Mouse (Mus musculus) cerebellum, adult 2 months (tissue): ENCODE measurements around the gene Chka. TPM values are rescaled to one million over a fixed set of nuclear protein-coding genes. Genes with fewer than 3 reads are reported as not detected.

Source experiments
- DNase-seq, 2 experiments: peaks; one replicate each; pipeline ENCODE4 v3.0.0; 2021
- H3K27ac ChIP-seq: fragments of 200-500 bp; 2 replicates; pipeline ENCODE4 v1.5.1; 2012; ENCODE audit warnings: low read length, control low read depth, inconsistent platforms; ENCODE audit not compliant: insufficient read depth
- H3K27me3 ChIP-seq: fragments of 200-500 bp; 2 replicates; pipeline ENCODE4 v1.6.1; 2012; ENCODE audit warnings: inconsistent platforms, mild to moderate bottlenecking, low read length, moderate library complexity; ENCODE audit not compliant: control insufficient read depth, insufficient read depth
- H3K4me1 ChIP-seq: fragments of 200-500 bp; 2 replicates; pipeline ENCODE4 v1.6.1; 2011; ENCODE audit warnings: low read length; ENCODE audit not compliant: control insufficient read depth, insufficient read depth
- H3K4me3 ChIP-seq: fragments of 200-500 bp; replicated peaks from 2 replicates; pipeline ENCODE3; 2011; ENCODE audit warnings: mild to moderate bottlenecking, low read depth, low read length, control low read depth; ENCODE audit not compliant: insufficient read depth
- CTCF ChIP-seq: fragments of 200-500 bp; IDR thresholded peaks from 2 replicates; pipeline ENCODE4 v1.5.1; 2011; ENCODE audit warnings: low read depth, mild to moderate bottlenecking, control low read depth, low read length, moderate library complexity, borderline replicate concordance; ENCODE audit not compliant: insufficient read depth
- POLR2A ChIP-seq: fragments of 200-500 bp; IDR thresholded peaks from 2 replicates; pipeline ENCODE4 v1.6.1; 2011; ENCODE audit warnings: low read length, control low read depth, borderline replicate concordance; ENCODE audit not compliant: insufficient read depth
- WGBS: fragments of 180-500 bp; shearing (Covaris S2); methylation state at CpG from one replicate; pipeline ENCODE4 v1.1.7; 2018; 5-methylcytosine and 5-hydroxymethylcytosine counted together
- polyA plus RNA-seq: library from polyadenylated mRNA; depleted of rRNA; stranded (reverse); fragments of >200 nt; gene quantifications from 2 replicates; pipeline ENCODE4 v1.2.3, GENCODE M21; 2012; rRNA removed

The Chka gene
- polyA plus RNA-seq, 1 experiment = 118 TPM

GRCm38 (mm10) chr19:3935032-3935895 is 83.7 kb downstream of the Chka start, which contains the start of gene Unc93b1:
Gene Unc93b1 (plus strand): TSS chr19:3935186.
- Histone ChIP-seq H3K4me1 (peaks cover 17% of the 10 kb centered on the region), H3K27ac (no peak within 1 kb of the TSS), H3K4me3 (peak within 1 kb of the TSS; percentile 53), H3K27me3 (no peaks in the 10 kb centered on the region)
- WGBS = 22% methylated on average over 41 of the region's 42 CpGs
- no peak for TF ChIP-seq POLR2A
- TF ChIP-seq CTCF = no peak
- DNase-seq = no peak

DNA sequence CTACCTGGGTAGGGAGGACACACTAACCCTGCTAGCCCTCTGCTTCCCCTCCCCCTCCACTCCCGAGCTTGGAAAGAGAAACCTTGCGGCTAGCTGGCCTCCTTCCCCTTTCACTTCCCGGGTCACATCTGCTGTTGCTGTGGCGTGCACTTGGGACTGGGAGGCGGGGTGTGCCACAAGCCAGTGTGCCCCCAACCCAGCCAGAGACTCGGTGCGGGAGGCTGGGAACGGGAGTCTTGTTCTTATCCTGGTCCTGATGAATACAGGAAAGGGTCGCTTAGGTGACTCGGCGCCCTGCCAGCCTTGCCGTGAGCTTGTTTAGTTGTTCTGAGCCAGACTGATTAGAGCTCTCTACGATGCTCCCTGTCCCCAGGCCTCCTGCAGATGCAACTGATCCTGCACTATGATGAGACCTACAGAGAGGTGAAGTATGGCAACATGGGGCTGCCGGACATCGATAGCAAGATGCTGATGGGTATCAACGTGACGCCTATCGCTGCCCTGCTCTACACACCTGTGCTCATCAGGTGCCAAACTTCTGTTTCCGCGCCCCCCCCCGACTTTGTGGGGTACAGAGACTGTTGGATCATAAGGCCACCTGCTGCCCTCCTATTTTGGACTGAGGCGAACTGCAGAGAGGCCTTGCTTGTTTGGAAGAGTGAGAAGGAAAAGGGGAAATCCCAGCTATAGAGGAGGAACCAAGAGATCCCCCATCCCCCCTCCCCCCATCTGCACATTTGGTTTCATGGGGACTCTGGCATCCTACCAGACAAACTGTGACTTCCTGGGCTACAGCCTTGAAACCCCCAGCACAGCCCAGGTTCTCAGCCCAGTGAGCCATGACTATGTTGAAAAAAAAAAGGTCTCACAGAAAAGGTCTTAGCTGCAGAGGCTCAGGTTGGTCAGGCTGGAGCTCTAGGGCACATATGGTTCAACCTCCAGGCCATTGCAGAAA is 84.6 kb downstream of the Chka start:
- peak overlapping the region; percentile 53 for H3K4me3 ChIP-seq
- H3K27me3 ChIP-seq = no peaks in the 10 kb centered on the region
- TF ChIP-seq CTCF = no peak
- TF ChIP-seq POLR2A = no peak
- DNase-seq = peak; percentile 39 to 52
- 6% methylated on average over 22 of the region's 22 CpGs for WGBS
- H3K4me1 ChIP-seq = peaks cover 12% of the 10 kb centered on the region
- no peak overlapping the region for H3K27ac ChIP-seq

DNA sequence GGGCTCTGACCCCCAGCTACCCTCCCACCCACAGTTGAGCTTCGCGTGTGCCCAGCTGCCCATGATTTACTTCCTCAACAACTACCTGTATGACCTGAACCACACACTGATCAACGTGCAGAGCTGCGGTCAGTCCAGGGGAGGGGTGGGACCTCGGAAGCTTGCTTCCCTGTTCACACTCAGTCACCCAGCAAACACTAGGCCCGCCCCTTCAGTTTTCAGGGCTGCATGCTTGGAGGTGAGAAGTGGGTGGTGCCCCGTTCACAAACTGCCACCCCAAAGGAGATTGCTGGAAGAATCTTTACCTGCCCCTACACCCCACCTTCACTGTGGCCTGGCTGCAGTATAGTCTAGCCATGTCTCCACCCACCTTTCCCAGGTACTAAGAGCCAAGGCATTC is 90.7 kb downstream of the Chka start:
- no peak for TF ChIP-seq CTCF
- no peak for TF ChIP-seq POLR2A
- no peak overlapping the region for H3K27ac ChIP-seq
- H3K4me3 ChIP-seq = no peak overlapping the region
- 88% methylated on average over 7 of the region's 7 CpGs for WGBS
- no peak for DNase-seq
- H3K27me3 ChIP-seq = no peaks in the 10 kb centered on the region
- no peaks in the 10 kb centered on the region for H3K4me1 ChIP-seq

GRCm38 (mm10) chr19:3942986-3943735 is 91.6 kb downstream of the Chka start:
- no peak for TF ChIP-seq POLR2A
- no peak for TF ChIP-seq CTCF
- DNase-seq = no peak
- WGBS = 27% methylated on average over 27 of the region's 27 CpGs
- peak overlapping the region; percentile 27 for H3K4me3 ChIP-seq
- no peaks in the 10 kb centered on the region for H3K4me1 ChIP-seq
- H3K27me3 ChIP-seq = no peaks in the 10 kb centered on the region
- H3K27ac ChIP-seq = no peak overlapping the region

Other genes starting within 250 kb of the Chka start
- 3.8 and 3.9 TPM in 2 replicates for gene Lrp5, start 165.2 kb upstream of the Chka start, polyA plus RNA-seq
- gene 1810055G02Rik, start 143.5 kb upstream of the Chka start, polyA plus RNA-seq = 37.2 and 38.2 TPM in 2 replicates
- 36.9 and 38.3 TPM in 2 replicates for gene Kmt5b, start 84.4 kb upstream of the Chka start, polyA plus RNA-seq
- 29.9 and 32.3 TPM in 2 replicates for gene Tcirg1, start 55.4 kb downstream of the Chka start, polyA plus RNA-seq
- gene Ndufs8, start 61.0 kb downstream of the Chka start, polyA plus RNA-seq = 363 and 369 TPM in 2 replicates
- 7.0 and 8.0 TPM in 2 replicates for gene Aldh3b1, start 78.0 kb downstream of the Chka start, polyA plus RNA-seq
- gene Unc93b1, start 83.4 kb downstream of the Chka start, polyA plus RNA-seq = 14.3 and 14.5 TPM in 2 replicates
- gene Aldh3b3, start 106.9 kb downstream of the Chka start, polyA plus RNA-seq = 0.11 and 0.21 TPM in 2 replicates
- 0.32 and 0.36 TPM in 2 replicates for gene Aldh3b2, start 120.6 kb downstream of the Chka start, polyA plus RNA-seq
- 9.7 and 10.8 TPM in 2 replicates for gene Acy3, start 134.8 kb downstream of the Chka start, polyA plus RNA-seq
- 0.08 and 0.33 TPM in 2 replicates for gene Tbx10, start 141.0 kb downstream of the Chka start, polyA plus RNA-seq
- gene Nudt8, start 148.8 kb downstream of the Chka start, polyA plus RNA-seq = 8.4 and 9.4 TPM in 2 replicates
- gene Gm49405, start 148.9 kb downstream of the Chka start, polyA plus RNA-seq = 4.8 and 5.5 TPM in 2 replicates
- 15.8 and 19.9 TPM in 2 replicates for gene Doc2g, start 151.5 kb downstream of the Chka start, polyA plus RNA-seq
- gene Ndufv1, start 161.0 kb downstream of the Chka start, polyA plus RNA-seq = 331 and 332 TPM in 2 replicates
- gene Gstp1, start 186.2 kb downstream of the Chka start, polyA plus RNA-seq = 517 and 561 TPM in 2 replicates
- 8.0 and 10.0 TPM in 2 replicates for gene Gstp2, start 194.2 kb downstream of the Chka start, polyA plus RNA-seq
- gene Gstp3, start 207.8 kb downstream of the Chka start, polyA plus RNA-seq = not detected in 2 replicates
- gene Cabp2, start 229.8 kb downstream of the Chka start, polyA plus RNA-seq = 5.5 and 8.0 TPM in 2 replicates
- 88.7 and 97.0 TPM in 2 replicates for gene Cdk2ap2, start 245.4 kb downstream of the Chka start, polyA plus RNA-seq
- gene Pitpnm1, start 248.2 kb downstream of the Chka start, polyA plus RNA-seq = 568 and 602 TPM in 2 replicates